Mouse (Mus musculus): ENCODE data around the gene Chadl. TPM values are rescaled to one million over a fixed set of nuclear protein-coding genes. Genes with fewer than 3 reads are reported as not detected.

Gene Chadl
- polyA plus RNA-seq, 1 experiment from 2014 or later: 3.0 TPM

DNA sequence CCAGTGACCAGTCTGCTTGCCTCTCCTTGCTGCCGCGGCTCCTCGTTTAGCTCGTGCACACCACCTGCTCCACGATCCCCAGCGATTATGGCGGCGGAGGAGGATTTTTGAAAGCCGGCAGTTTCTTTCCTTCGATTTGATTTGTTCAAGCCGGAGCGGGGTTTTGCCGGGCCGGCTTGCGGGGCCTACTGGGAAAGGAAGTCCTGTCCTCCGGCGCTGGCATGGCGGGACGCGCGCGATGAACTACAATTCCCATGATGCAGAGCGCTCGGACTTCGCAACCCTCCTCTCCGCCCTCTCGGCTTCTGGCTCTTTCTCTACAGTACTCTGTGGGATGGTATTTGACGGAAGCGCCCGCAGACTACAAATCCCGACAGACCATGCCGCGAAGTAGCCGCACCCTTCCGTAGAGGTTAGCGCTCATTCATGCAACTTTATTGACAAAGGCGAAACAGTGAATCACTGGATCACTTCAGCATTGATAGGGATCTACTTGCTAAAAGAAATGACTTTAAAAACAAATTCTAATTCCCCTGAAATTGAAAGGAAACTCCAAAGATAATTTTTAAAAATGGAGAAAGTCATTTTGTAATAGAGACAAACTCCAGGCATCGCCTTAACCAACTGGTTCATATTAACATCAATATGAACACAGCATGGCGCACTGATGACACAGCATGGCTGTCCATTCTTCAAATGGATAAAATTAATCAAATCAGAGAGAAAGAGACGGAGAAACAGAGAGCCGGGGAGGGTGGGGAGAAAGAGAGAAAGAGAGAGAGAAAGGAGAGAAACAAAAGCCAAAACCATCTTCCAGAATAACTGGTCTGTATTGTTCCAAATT, 32.9 kb upstream of the Chadl start:
- H3K4me2 ChIP-seq (ENCODE audit: low read depth, low read length): peak overlapping the region; percentile 85
- peak overlapping the region; percentile 90 for H3K4me3 ChIP-seq (ENCODE audit: low read depth, low read length)
- WGBS: 5% methylated on average over 41 of the region's 41 CpGs
- H3K27ac ChIP-seq (replicated peaks; ENCODE audit: low read depth, low read length): peak overlapping the region; percentile 58; the same call in 1 of the 2 replicates
- no peaks in the 10 kb centered on the region; the same call in 1 of the 2 replicates for H3K4me1 ChIP-seq (ENCODE audit: control insufficient read depth, insufficient read depth, low read length)
- DNase-seq (ENCODE audit: low spot score): peak; percentile 99
- no peaks in the 10 kb centered on the region for H3K9me3 ChIP-seq (replicated peaks; ENCODE audit: control insufficient read depth, low read length)
- ATAC-seq (replicated peaks; ENCODE audit: insufficient number of reproducible peaks, low FRiP score, low TSS enrichment, low read depth): peak; percentile 99
- H3K9ac ChIP-seq (replicated peaks; ENCODE audit: low read length): peak overlapping the region; percentile 91
- no peaks in the 10 kb centered on the region for H3K36me3 ChIP-seq (replicated peaks; ENCODE audit: control insufficient read depth, insufficient read depth, low read depth, low read length)
- no peaks in the 10 kb centered on the region for H3K27me3 ChIP-seq (ENCODE audit: control insufficient read depth, insufficient read depth, low read length)

GRCm38 (mm10) chr15:81729241-81729791, 32.2 kb upstream of the Chadl start:
- under 1% methylated on average over 49 of the region's 49 CpGs for WGBS
- peak overlapping the region; percentile 85 for H3K4me2 ChIP-seq (ENCODE audit: low read depth, low read length)
- no peaks in the 10 kb centered on the region for H3K36me3 ChIP-seq (replicated peaks; ENCODE audit: control insufficient read depth, insufficient read depth, low read depth, low read length)
- no peaks in the 10 kb centered on the region for H3K27me3 ChIP-seq (ENCODE audit: control insufficient read depth, insufficient read depth, low read length)
- no peaks in the 10 kb centered on the region; the same call in 1 of the 2 replicates for H3K4me1 ChIP-seq (ENCODE audit: control insufficient read depth, insufficient read depth, low read length)
- peak overlapping the region; percentile 58; the same call in 1 of the 2 replicates for H3K27ac ChIP-seq (replicated peaks; ENCODE audit: low read depth, low read length)
- no peaks in the 10 kb centered on the region for H3K9me3 ChIP-seq (replicated peaks; ENCODE audit: control insufficient read depth, low read length)
- DNase-seq (ENCODE audit: low spot score): peak; percentile 15
- peak; percentile 72 for ATAC-seq (replicated peaks; ENCODE audit: insufficient number of reproducible peaks, low FRiP score, low TSS enrichment, low read depth)
- H3K4me3 ChIP-seq (ENCODE audit: low read depth, low read length): peak overlapping the region; percentile 90
- H3K9ac ChIP-seq (replicated peaks; ENCODE audit: low read length): peak overlapping the region; percentile 91

- no peaks in the 10 kb centered on the region for H3K9me3 ChIP-seq (replicated peaks; ENCODE audit: control insufficient read depth, low read length)
- ATAC-seq (replicated peaks; ENCODE audit: insufficient number of reproducible peaks, low FRiP score, low TSS enrichment, low read depth) (no peak), DNase-seq (ENCODE audit: low spot score) (no peak)
- H3K9ac ChIP-seq (replicated peaks; ENCODE audit: low read length): no peak overlapping the region
- no peak overlapping the region for H3K27ac ChIP-seq (replicated peaks; ENCODE audit: low read depth, low read length)
- H3K4me2 ChIP-seq (ENCODE audit: low read depth, low read length): no peak overlapping the region
- H3K36me3 ChIP-seq (replicated peaks; ENCODE audit: control insufficient read depth, insufficient read depth, low read depth, low read length): peaks cover 6% of the 10 kb centered on the region
- 97% methylated on average over 8 of the region's 8 CpGs for WGBS
- no peaks in the 10 kb centered on the region; the same call in 1 of the 2 replicates for H3K4me1 ChIP-seq (ENCODE audit: control insufficient read depth, insufficient read depth, low read length)
- no peaks in the 10 kb centered on the region for H3K27me3 ChIP-seq (ENCODE audit: control insufficient read depth, insufficient read depth, low read length)
- H3K4me3 ChIP-seq (ENCODE audit: low read depth, low read length): no peak overlapping the region
Measured at GRCm38 (mm10) chr15:81725965-81726364, 28.9 kb upstream of the Chadl start.

GRCm38 (mm10) chr15:81723653-81724052, 26.6 kb upstream of the Chadl start:
- Histone ChIP-seq H3K27me3 (ENCODE audit: control insufficient read depth, insufficient read depth, low read length) (no peaks in the 10 kb centered on the region), H3K9me3 (replicated peaks; ENCODE audit: control insufficient read depth, low read length) (no peaks in the 10 kb centered on the region), H3K9ac (replicated peaks; ENCODE audit: low read length) (no peak overlapping the region), H3K27ac (replicated peaks; ENCODE audit: low read depth, low read length) (no peak overlapping the region), H3K4me3 (ENCODE audit: low read depth, low read length) (no peak overlapping the region), H3K4me1 (ENCODE audit: control insufficient read depth, insufficient read depth, low read length) (no peaks in the 10 kb centered on the region; the same call in 1 of the 2 replicates), H3K36me3 (replicated peaks; ENCODE audit: control insufficient read depth, insufficient read depth, low read depth, low read length) (peaks cover 11% of the 10 kb centered on the region), H3K4me2 (ENCODE audit: low read depth, low read length) (no peak overlapping the region)
- DNase-seq (ENCODE audit: low spot score) (no peak), ATAC-seq (replicated peaks; ENCODE audit: insufficient number of reproducible peaks, low FRiP score, low TSS enrichment, low read depth) (no peak)
- whole genome bisulfite sequencing: 90% methylated on average over 11 of the region's 11 CpGs

- Histone ChIP-seq H3K27ac (replicated peaks; ENCODE audit: low read depth, low read length) (no peak overlapping the region), H3K9me3 (replicated peaks; ENCODE audit: control insufficient read depth, low read length) (no peaks in the 10 kb centered on the region), H3K36me3 (replicated peaks; ENCODE audit: control insufficient read depth, insufficient read depth, low read depth, low read length) (peaks cover 11% of the 10 kb centered on the region), H3K4me1 (ENCODE audit: control insufficient read depth, insufficient read depth, low read length) (no peaks in the 10 kb centered on the region), H3K27me3 (ENCODE audit: control insufficient read depth, insufficient read depth, low read length) (no peaks in the 10 kb centered on the region), H3K4me3 (ENCODE audit: low read depth, low read length) (no peak overlapping the region), H3K9ac (replicated peaks; ENCODE audit: low read length) (no peak overlapping the region), H3K4me2 (ENCODE audit: low read depth, low read length) (no peak overlapping the region)
- ATAC-seq (replicated peaks; ENCODE audit: insufficient number of reproducible peaks, low FRiP score, low TSS enrichment, low read depth) (no peak), DNase-seq (ENCODE audit: low spot score) (no peak)
- 97% methylated on average over 5 of the region's 5 CpGs for WGBS
Measured at GRCm38 (mm10) chr15:81722361-81722760, 25.3 kb upstream of the Chadl start.

GRCm38 (mm10) chr15:81719139-81719531, 22.0 kb upstream of the Chadl start:
- H3K36me3 ChIP-seq (replicated peaks; ENCODE audit: control insufficient read depth, insufficient read depth, low read depth, low read length): peaks cover 11% of the 10 kb centered on the region
- H3K4me3 ChIP-seq (ENCODE audit: low read depth, low read length): no peak overlapping the region
- ATAC-seq (replicated peaks; ENCODE audit: insufficient number of reproducible peaks, low FRiP score, low TSS enrichment, low read depth) (no peak), DNase-seq (ENCODE audit: low spot score) (no peak)
- no peaks in the 10 kb centered on the region for H3K27me3 ChIP-seq (ENCODE audit: control insufficient read depth, insufficient read depth, low read length)
- H3K4me2 ChIP-seq (ENCODE audit: low read depth, low read length): no peak overlapping the region
- no peak overlapping the region for H3K27ac ChIP-seq (replicated peaks; ENCODE audit: low read depth, low read length)
- H3K4me1 ChIP-seq (ENCODE audit: control insufficient read depth, insufficient read depth, low read length): no peaks in the 10 kb centered on the region
- no peak overlapping the region for H3K9ac ChIP-seq (replicated peaks; ENCODE audit: low read length)
- no peaks in the 10 kb centered on the region for H3K9me3 ChIP-seq (replicated peaks; ENCODE audit: control insufficient read depth, low read length)
- WGBS: 90% methylated on average over 6 of the region's 6 CpGs

- H3K36me3 ChIP-seq (replicated peaks; ENCODE audit: control insufficient read depth, insufficient read depth, low read depth, low read length): peaks cover 11% of the 10 kb centered on the region
- no peak overlapping the region for H3K27ac ChIP-seq (replicated peaks; ENCODE audit: low read depth, low read length)
- H3K4me3 ChIP-seq (ENCODE audit: low read depth, low read length): no peak overlapping the region
- no peaks in the 10 kb centered on the region for H3K9me3 ChIP-seq (replicated peaks; ENCODE audit: control insufficient read depth, low read length)
- no peak overlapping the region for H3K9ac ChIP-seq (replicated peaks; ENCODE audit: low read length)
- no peaks in the 10 kb centered on the region for H3K27me3 ChIP-seq (ENCODE audit: control insufficient read depth, insufficient read depth, low read length)
- DNase-seq (ENCODE audit: low spot score): peak; percentile 43
- H3K4me2 ChIP-seq (ENCODE audit: low read depth, low read length): no peak overlapping the region
- WGBS: 89% methylated on average over 9 of the region's 9 CpGs
- H3K4me1 ChIP-seq (ENCODE audit: control insufficient read depth, insufficient read depth, low read length): no peaks in the 10 kb centered on the region
- ATAC-seq (replicated peaks; ENCODE audit: insufficient number of reproducible peaks, low FRiP score, low TSS enrichment, low read depth): no peak
Measured at GRCm38 (mm10) chr15:81718336-81719138, 21.4 kb upstream of the Chadl start.
